Mouse (Mus musculus) neural tube, embryonic 14.5 days (tissue): Measurements from ENCODE around the gene Ergic1. TPM values are rescaled to one million over a fixed set of nuclear protein-coding genes. Genes with fewer than 3 reads are reported as not detected.

Experiments used
- ATAC-seq: fragments of 200-750 bp; cut with Nextera tagmentation; 2 replicates; pipeline ENCODE4 v1.8.0; 2017; ENCODE audit warnings: low read depth, mild to moderate bottlenecking, moderate TSS enrichment, moderate library complexity
- H3K27ac ChIP-seq: fragments of 300-500 bp; sonication (generic); 2 replicates; pipeline ENCODE4 v1.5.1; 2014; ENCODE audit warnings: low read depth, mild to moderate bottlenecking, control low read depth, low read length, moderate library complexity, mixed read lengths
- H3K27me3 ChIP-seq: fragments of 300-500 bp; sonication (generic); 2 replicates; pipeline ENCODE4 v1.6.1; 2014; ENCODE audit warnings: low read length; ENCODE audit not compliant: control insufficient read depth, insufficient read depth
- H3K36me3 ChIP-seq: fragments of 300-500 bp; sonication (generic); 2 replicates; pipeline ENCODE4 v1.6.1; 2014; ENCODE audit warnings: low read length, mixed read lengths; ENCODE audit not compliant: control insufficient read depth, insufficient read depth
- H3K4me1 ChIP-seq: fragments of 300-500 bp; sonication (generic); 2 replicates; pipeline ENCODE4 v1.6.1; 2014; ENCODE audit warnings: low read length; ENCODE audit not compliant: control insufficient read depth, insufficient read depth
- H3K4me2 ChIP-seq: fragments of 300-500 bp; sonication (generic); 2 replicates; pipeline ENCODE4 v1.6.1; 2014; ENCODE audit warnings: mild to moderate bottlenecking, low read depth, low read length, control low read depth
- H3K4me3 ChIP-seq: fragments of 300-500 bp; sonication (generic); 2 replicates; pipeline ENCODE4 v1.5.1; 2014; ENCODE audit warnings: low read depth, low read length, control low read depth, mixed read lengths
- H3K9ac ChIP-seq: fragments of 300-500 bp; sonication (generic); replicated peaks from 2 replicates; pipeline ENCODE4 v1.6.1; 2014; ENCODE audit warnings: low read depth, mild to moderate bottlenecking, control low read depth, low read length, mixed read lengths
- H3K9me3 ChIP-seq: fragments of 300-500 bp; sonication (generic); 2 replicates; pipeline ENCODE4 v1.6.1; 2016; ENCODE audit warnings: low read length; ENCODE audit not compliant: control insufficient read depth
- WGBS: fragments of 180-500 bp; shearing (Covaris S2); extraction: QIAGEN DNeasy Blood & Tissue Kit; methylation state at CpG from one replicate; pipeline ENCODE4 v1.1.7; 2014; 5-methylcytosine and 5-hydroxymethylcytosine counted together
- polyA plus RNA-seq: library from polyadenylated mRNA; unstranded; fragments of >200 nt; fragmentation: Nextera tagmentation; extraction: Ambion mirVana; gene quantifications from 2 replicates; pipeline ENCODE4 v1.2.1, GENCODE M21; 2014

Ergic1 gene
- polyA plus RNA-seq, 1 experiment from 2014 or later, result 105 TPM

DNA sequence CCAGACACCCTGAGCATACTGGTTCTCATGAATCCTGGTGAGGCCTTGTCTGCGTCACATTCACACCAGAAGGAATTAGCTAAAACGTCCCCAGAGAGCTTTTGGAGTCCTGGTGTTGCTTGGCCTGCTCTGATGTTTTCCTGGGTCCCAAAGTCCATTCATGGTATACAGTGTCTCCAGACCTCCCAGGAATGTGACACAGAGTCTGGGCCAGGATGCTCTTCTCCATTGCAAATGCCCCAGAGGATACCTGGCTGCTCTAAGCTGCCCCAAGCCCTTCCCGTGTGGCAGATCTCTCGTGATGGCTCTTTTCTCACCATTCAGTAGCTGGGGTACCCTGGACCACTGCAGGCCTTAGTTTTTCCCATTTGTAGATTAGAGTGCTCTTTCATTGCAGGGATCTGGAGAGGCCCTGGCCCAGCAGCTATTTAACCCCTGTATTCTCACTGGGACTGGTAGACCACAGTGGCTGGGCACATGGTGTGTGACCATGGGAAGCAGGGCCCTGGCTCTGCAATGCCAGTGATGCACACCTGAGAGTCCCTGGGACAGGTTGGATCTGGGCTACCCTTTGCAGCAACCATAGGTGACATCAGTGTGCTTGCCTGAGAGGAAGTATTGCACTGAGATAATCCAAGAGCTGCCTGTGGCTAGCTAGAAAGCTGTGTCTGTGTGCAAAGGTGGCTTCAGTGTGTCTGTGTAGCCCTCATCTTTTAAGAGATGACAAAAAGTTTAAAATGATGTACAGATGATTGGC, 8.5 kb downstream of the Ergic1 start:
- WGBS, result 94% methylated on average over 4 of the region's 4 CpGs

GRCm38 (mm10) chr17:26570651-26571118, 9.4 kb downstream of the Ergic1 start:
- no peak for ATAC-seq
- Histone ChIP-seq H3K4me3 (no peak overlapping the region), H3K36me3 (peaks cover 10% of the 10 kb centered on the region; the same call in 1 of the 2 replicates), H3K4me2 (no peak overlapping the region), H3K4me1 (no peaks in the 10 kb centered on the region), H3K9ac (no peak overlapping the region), H3K27me3 (no peaks in the 10 kb centered on the region), H3K9me3 (no peaks in the 10 kb centered on the region), H3K27ac (no peak overlapping the region)
- 88% methylated on average over 11 of the region's 11 CpGs for WGBS

More for the DNA sequence above, 8.5 kb downstream of the Ergic1 start:
- Histone ChIP-seq H3K36me3 (peaks cover 10% of the 10 kb centered on the region; the same call in 1 of the 2 replicates), H3K4me1 (no peaks in the 10 kb centered on the region), H3K27ac (no peak overlapping the region), H3K9me3 (no peaks in the 10 kb centered on the region), H3K27me3 (no peaks in the 10 kb centered on the region), H3K4me3 (no peak overlapping the region), H3K9ac (no peak overlapping the region), H3K4me2 (no peak overlapping the region)
- no peak for ATAC-seq

GRCm38 (mm10) chr17:26571377-26571776, 10.1 kb downstream of the Ergic1 start:
- ATAC-seq, result no peak
- Histone ChIP-seq H3K4me3 (no peak overlapping the region), H3K4me2 (no peak overlapping the region), H3K27me3 (no peaks in the 10 kb centered on the region), H3K9me3 (no peaks in the 10 kb centered on the region), H3K4me1 (no peaks in the 10 kb centered on the region), H3K36me3 (peaks cover 10% of the 10 kb centered on the region; the same call in 1 of the 2 replicates), H3K27ac (no peak overlapping the region), H3K9ac (no peak overlapping the region)
- WGBS, result 90% methylated on average over 3 of the region's 3 CpGs

- Histone ChIP-seq H3K9me3 (no peaks in the 10 kb centered on the region), H3K4me3 (no peak overlapping the region), H3K4me2 (no peak overlapping the region), H3K4me1 (no peaks in the 10 kb centered on the region), H3K27ac (no peak overlapping the region), H3K36me3 (peaks cover 10% of the 10 kb centered on the region; the same call in 1 of the 2 replicates), H3K9ac (no peak overlapping the region), H3K27me3 (no peaks in the 10 kb centered on the region)
- 96% methylated on average over 11 of the region's 11 CpGs for WGBS
- ATAC-seq, result no peak
These were observed 11.0 kb downstream of the Ergic1 start for GRCm38 (mm10) chr17:26572265-26572664.

DNA sequence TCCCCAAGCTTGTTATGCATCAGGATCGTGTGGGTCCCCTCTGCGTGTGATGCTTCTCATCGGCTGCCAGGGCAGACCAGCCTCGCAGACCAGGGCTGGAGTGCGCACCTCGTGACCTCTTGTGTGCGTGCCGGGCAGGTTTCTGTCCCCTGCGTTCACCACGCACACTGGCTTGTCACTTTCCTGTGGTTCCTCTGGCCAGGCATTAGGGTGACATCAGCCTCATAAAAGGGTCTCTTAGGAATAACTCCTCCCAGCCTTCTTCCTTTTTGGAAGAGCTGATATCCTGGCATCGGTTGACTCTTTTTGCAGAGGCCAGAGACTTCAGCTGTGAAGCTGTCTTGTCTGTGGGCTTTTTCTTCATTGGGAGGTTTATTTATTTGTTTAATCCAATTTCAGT, 12.8 kb downstream of the Ergic1 start:
- Histone ChIP-seq H3K36me3 (0 out of 2 replicates have a peak, but pooled peaks cover 3% of the 10 kb centered on the region), H3K4me1 (no peaks in the 10 kb centered on the region), H3K27ac (no peak overlapping the region), H3K9me3 (no peaks in the 10 kb centered on the region), H3K9ac (no peak overlapping the region), H3K4me2 (no peak overlapping the region), H3K27me3 (no peaks in the 10 kb centered on the region), H3K4me3 (no peak overlapping the region)
- ATAC-seq, result no peak
- 86% methylated on average over 11 of the region's 11 CpGs for WGBS

DNA sequence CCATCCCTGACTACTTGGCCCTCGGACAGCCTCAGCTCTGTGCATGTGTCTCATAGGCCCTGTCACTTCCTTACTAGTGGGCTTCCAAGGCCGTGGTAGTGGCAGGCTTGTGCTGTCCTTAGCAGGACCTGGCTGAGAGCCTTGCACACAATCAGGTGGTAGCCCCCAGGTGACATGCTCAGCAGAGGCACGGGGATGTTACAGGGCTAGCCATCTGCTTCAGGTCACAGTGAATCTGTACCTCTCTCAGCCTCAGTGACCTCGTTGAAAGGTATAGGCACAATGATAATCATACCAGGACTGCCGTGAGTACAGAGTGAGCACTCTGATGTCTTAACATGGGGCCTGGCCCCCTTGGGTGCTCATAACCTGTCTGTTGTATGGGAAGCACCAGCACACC, 13.4 kb downstream of the Ergic1 start:
- Histone ChIP-seq H3K27me3 (no peaks in the 10 kb centered on the region), H3K4me1 (no peaks in the 10 kb centered on the region), H3K4me2 (no peak overlapping the region), H3K4me3 (no peak overlapping the region), H3K9me3 (no peaks in the 10 kb centered on the region), H3K9ac (no peak overlapping the region), H3K36me3 (0 out of 2 replicates have a peak, but pooled peaks cover 3% of the 10 kb centered on the region), H3K27ac (no peak overlapping the region)
- ATAC-seq, result no peak
- WGBS, result 93% methylated on average over 5 of the region's 5 CpGs

GRCm38 (mm10) chr17:26575786-26576690, 14.7 kb downstream of the Ergic1 start:
- H3K27ac ChIP-seq, result no peak overlapping the region
- no peak overlapping the region for H3K9ac ChIP-seq
- no peak overlapping the region for H3K4me2 ChIP-seq
- no peaks in the 10 kb centered on the region for H3K36me3 ChIP-seq
- ATAC-seq, result no peak
- WGBS, result 81% methylated on average over 12 of the region's 12 CpGs
- no peak overlapping the region for H3K4me3 ChIP-seq
- H3K27me3 ChIP-seq, result no peaks in the 10 kb centered on the region
- H3K9me3 ChIP-seq, result no peaks in the 10 kb centered on the region
- no peaks in the 10 kb centered on the region for H3K4me1 ChIP-seq

DNA sequence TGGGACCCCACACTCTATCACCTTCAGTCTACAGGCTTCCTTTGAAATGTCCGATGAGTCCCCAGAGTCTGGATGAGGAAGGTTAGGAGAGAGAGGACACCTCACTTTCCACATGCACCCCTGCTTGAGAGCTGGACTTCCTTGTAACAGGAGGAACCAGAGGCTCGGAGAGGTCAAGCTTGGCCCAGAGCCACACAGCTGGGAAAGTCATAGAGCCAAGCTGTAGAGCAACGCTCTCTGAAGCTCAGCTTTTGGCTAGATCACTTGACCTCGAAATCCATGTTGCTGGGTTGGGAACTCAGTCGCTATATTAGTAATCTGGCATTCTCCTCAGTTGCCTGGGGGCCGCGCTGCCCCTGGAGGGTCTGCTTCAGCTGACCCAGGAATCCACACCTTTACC, 15.5 kb downstream of the Ergic1 start:
- no peaks in the 10 kb centered on the region for H3K27me3 ChIP-seq
- H3K9me3 ChIP-seq, result no peaks in the 10 kb centered on the region
- H3K4me1 ChIP-seq, result no peaks in the 10 kb centered on the region
- H3K4me2 ChIP-seq, result no peak overlapping the region
- 85% methylated on average over 7 of the region's 7 CpGs for WGBS
- H3K9ac ChIP-seq, result no peak overlapping the region
- no peak overlapping the region for H3K27ac ChIP-seq
- no peaks in the 10 kb centered on the region for H3K36me3 ChIP-seq
- no peak for ATAC-seq
- no peak overlapping the region for H3K4me3 ChIP-seq

- H3K27ac ChIP-seq, result no peak overlapping the region
- no peaks in the 10 kb centered on the region for H3K27me3 ChIP-seq
- no peak overlapping the region for H3K4me3 ChIP-seq
- no peaks in the 10 kb centered on the region for H3K9me3 ChIP-seq
- no peak overlapping the region for H3K9ac ChIP-seq
- no peak overlapping the region for H3K4me2 ChIP-seq
- 92% methylated on average over 11 of the region's 11 CpGs for WGBS
- ATAC-seq, result no peak
- no peaks in the 10 kb centered on the region for H3K36me3 ChIP-seq
- H3K4me1 ChIP-seq, result no peaks in the 10 kb centered on the region
These were observed 16.0 kb downstream of the Ergic1 start for GRCm38 (mm10) chr17:26577309-26577708.
